Mouse (Mus musculus) MEL (cell line): ENCODE measurements around the gene Trim38. TPM values are rescaled to one million over a fixed set of nuclear protein-coding genes. Genes with fewer than 3 reads are reported as not detected.
"Not testable (repeated sequence)": the region's sequence is repeated elsewhere in the genome, so short reads cannot be mapped to it uniquely, and the experiment has no call there.

Source experiments
- DNase-seq: peaks from one replicate; pipeline ENCODE4 v3.0.0; 2011; ENCODE audit warnings: low read depth, low spot score
- H3K27ac ChIP-seq: 2 replicates; pipeline ENCODE4 v1.5.1; 2012; ENCODE audit warnings: low read depth, mild to moderate bottlenecking, control low read depth, low read length, moderate library complexity; ENCODE audit not compliant: control insufficient read depth
- H3K27me3 ChIP-seq, 2 experiments: fragments of 150-350 bp in 1 of 2; sonication (generic) in 1 of 2; 2 replicates each; pipeline ENCODE4 v1.6.1; 2012; ENCODE audit warnings: low read length in 2 of 2, mild to moderate bottlenecking in 2 of 2, improper control_type of control experiment in 1 of 2, moderate library complexity in 1 of 2; ENCODE audit not compliant: insufficient read depth in 2 of 2, control insufficient read depth in 1 of 2
- H3K36me3 ChIP-seq, 2 experiments: 2 replicates each; pipeline ENCODE4 v1.6.1; 2012 to 2014; ENCODE audit warnings: low read length in 2 of 2, improper control_type of control experiment in 1 of 2, inconsistent platforms in 1 of 2, mild to moderate bottlenecking in 1 of 2; ENCODE audit not compliant: insufficient read depth in 2 of 2, control insufficient read depth in 1 of 2
- H3K4me1 ChIP-seq, 2 experiments: fragments of 150-350 bp in 1 of 2; sonication (generic) in 1 of 2; 2 replicates each; pipeline ENCODE4 v1.6.1; 2012; ENCODE audit warnings: low read length in 2 of 2, improper control_type of control experiment in 1 of 2, mild to moderate bottlenecking in 1 of 2; ENCODE audit not compliant: insufficient read depth in 2 of 2, control insufficient read depth in 1 of 2
- H3K4me3 ChIP-seq, 2 experiments: fragments of 150-350 bp in 1 of 2; sonication (generic) in 1 of 2; 2 replicates each; pipeline ENCODE4 v1.5.1; 2012; ENCODE audit warnings: low read depth in 2 of 2, low read length in 2 of 2, mild to moderate bottlenecking in 2 of 2, moderate library complexity in 2 of 2, control low read depth in 1 of 2, improper control_type of control experiment in 1 of 2; ENCODE audit not compliant: control insufficient read depth in 1 of 2, insufficient read depth in 1 of 2
- H3K79me2 ChIP-seq: 2 replicates; pipeline ENCODE4 v1.6.1; 2012; ENCODE audit warnings: mild to moderate bottlenecking, low read length, moderate library complexity; ENCODE audit not compliant: control insufficient read depth, poor library complexity, insufficient read depth
- H3K9ac ChIP-seq: 2 replicates; pipeline ENCODE4 v1.6.1; 2012; ENCODE audit warnings: low read depth, mild to moderate bottlenecking, control low read depth, low read length, moderate library complexity; ENCODE audit not compliant: control insufficient read depth, poor library complexity, severe bottlenecking
- H3K9me3 ChIP-seq: fragments of 150-350 bp; sonication (generic); replicated peaks from 2 replicates; pipeline ENCODE4 v1.6.1; 2012; ENCODE audit warnings: mild to moderate bottlenecking, low read length, improper control_type of control experiment, moderate library complexity; ENCODE audit not compliant: insufficient read depth
- MAX ChIP-seq: IDR thresholded peaks from 2 replicates; pipeline ENCODE4 v1.6.1; 2011; ENCODE audit warnings: low read length, improper control_type of control experiment
- POLR2A ChIP-seq, 2 experiments: IDR thresholded peaks; 2 replicates each; pipeline ENCODE4 v1.6.1; 2011 to 2012; ENCODE audit warnings: low read length in 2 of 2, mild to moderate bottlenecking in 2 of 2, control low read depth in 1 of 2, improper control_type of control experiment in 1 of 2, low read depth in 1 of 2, moderate library complexity in 1 of 2; ENCODE audit not compliant: control insufficient read depth in 1 of 2, insufficient read depth in 1 of 2, poor library complexity in 1 of 2
- POLR2AphosphoS5 ChIP-seq: IDR thresholded peaks from 2 replicates; pipeline ENCODE4 v1.6.1; 2012; ENCODE audit warnings: low read depth, borderline replicate concordance, mild to moderate bottlenecking, inconsistent platforms, low read length, moderate library complexity, mixed read lengths
- TBP ChIP-seq: IDR thresholded peaks from 2 replicates; pipeline ENCODE4 v1.8.0; 2011; ENCODE audit warnings: low read depth, low read length, improper control_type of control experiment
- UBTF ChIP-seq: IDR thresholded peaks from 2 replicates; pipeline ENCODE4 v1.6.1; 2012; ENCODE audit warnings: low read depth, mild to moderate bottlenecking, inconsistent platforms, low read length, improper control_type of control experiment, moderate library complexity, borderline replicate concordance; ENCODE audit not compliant: insufficient read depth
- polyA plus RNA-seq, 2 experiments: library from polyadenylated mRNA; stranded (reverse) in 1 of 2; unstranded in 1 of 2; fragments of >175 nt in 1 of 2; fragments of >200 nt in 1 of 2; gene quantifications; 2 replicates each; pipeline versions ENCODE4 v1.2.1 to v1.2.4; 2012; ENCODE audit warnings: low replicate concordance in 2 of 2, low read depth in 1 of 2; ENCODE audit not compliant: insufficient read length in 2 of 2, insufficient read depth in 1 of 2, missing spikeins in 1 of 2
- total RNA-seq: library from RNA; depleted of rRNA; stranded (reverse); fragments of 300-350 nt; gene quantifications from 2 replicates; pipeline ENCODE4 v1.2.3, GENCODE M21; 2012

Gene Trim38
- total and polyA plus RNA-seq, 3 experiments = not detected

DNA sequence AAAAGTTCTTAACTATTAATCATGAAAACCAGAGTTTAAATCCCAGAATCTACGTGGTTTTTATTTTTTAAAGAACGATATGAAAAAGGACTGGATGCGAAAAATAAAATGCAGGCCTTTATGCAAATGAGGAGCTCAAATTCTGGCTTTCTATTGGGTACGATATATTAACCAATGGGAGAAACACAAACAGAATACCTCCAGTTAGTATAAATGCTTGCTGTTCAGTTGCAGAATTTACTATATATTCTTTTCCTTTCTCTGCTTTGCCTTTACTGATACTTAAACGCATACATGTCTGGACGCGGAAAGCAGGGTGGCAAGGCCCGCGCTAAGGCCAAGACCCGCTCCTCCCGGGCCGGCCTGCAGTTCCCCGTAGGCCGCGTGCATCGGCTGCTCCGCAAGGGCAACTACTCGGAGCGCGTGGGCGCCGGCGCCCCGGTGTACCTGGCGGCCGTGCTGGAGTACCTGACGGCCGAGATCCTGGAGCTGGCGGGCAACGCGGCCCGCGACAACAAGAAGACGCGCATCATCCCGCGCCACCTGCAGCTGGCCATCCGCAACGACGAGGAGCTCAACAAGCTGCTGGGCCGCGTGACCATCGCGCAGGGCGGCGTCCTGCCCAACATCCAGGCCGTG lies 18.8 kb upstream of the Trim38 start, which contains the start of gene Hist1h2ab:
Gene Hist1h2ab, plus strand, starts transcription at position 288 of the 639 bp plus-strand sequence.
- peak; percentile 91 for DNase-seq
- peaks cover 0 to 23% of the 10 kb centered on the region in 2 experiments; a peak in 2 of 4 replicates for H3K4me1 ChIP-seq

DNA sequence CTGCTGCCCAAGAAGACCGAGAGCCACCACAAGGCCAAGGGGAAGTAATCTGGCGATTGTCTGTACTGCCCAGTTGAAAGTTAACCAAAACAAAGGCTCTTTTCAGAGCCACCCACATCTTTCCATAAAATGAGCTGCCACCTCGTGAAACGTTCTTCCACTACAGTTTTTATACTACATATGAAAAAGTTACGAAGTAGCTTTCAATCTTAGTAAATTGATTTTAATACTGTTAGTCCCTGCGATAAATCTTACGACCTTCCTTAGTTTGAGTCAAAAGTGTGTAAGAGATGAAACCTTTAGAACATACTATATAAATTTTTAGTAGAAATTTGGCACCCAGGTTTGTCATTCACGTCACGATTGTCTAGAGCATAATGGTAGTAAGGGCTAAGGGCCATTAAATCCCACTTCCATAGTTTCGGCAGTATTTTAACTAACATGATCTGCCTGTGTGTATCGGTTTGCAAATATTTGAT lies 18.2 kb upstream of the Trim38 start:
- Histone ChIP-seq H3K79me2 (no peaks in the 10 kb centered on the region; the same call in 1 of the 2 replicates), H3K27me3 (no peaks in the 10 kb centered on the region), H3K4me3 (peak overlapping the region; percentile 3 to 25; a peak in 3 of 4 replicates), H3K9ac (peak overlapping the region; percentile 68), H3K9me3 (no peaks in the 10 kb centered on the region), H3K27ac (peak overlapping the region; percentile 91), H3K36me3 (peaks cover 0 to 59% of the 10 kb centered on the region in 2 experiments; a peak in 2 of 4 replicates), H3K4me1 (peaks cover 0 to 23% of the 10 kb centered on the region in 2 experiments; a peak in 2 of 4 replicates)
- peak; percentile 85 for DNase-seq
- no peak for TF ChIP-seq MAX
- peak; percentile 89 to 99; a peak in 2 of 4 replicates for TF ChIP-seq POLR2A (IDR thresholded peaks at IDR 0.05; ENCODE audit: control insufficient read depth in 1 of 2, insufficient read depth in 1 of 2, low read depth in 1 of 2, low read length in 2 of 2, poor library complexity in 1 of 2)
- no peak for TF ChIP-seq UBTF
- peak; percentile 14; the same call in 1 of the 2 replicates for TF ChIP-seq POLR2AphosphoS5

More for the DNA sequence above, 18.8 kb upstream of the Trim38 start, which contains the start of gene Hist1h2ab:
- peaks cover 0 to 55% of the 10 kb centered on the region in 2 experiments; a peak in 2 of 4 replicates for H3K36me3 ChIP-seq
- H3K27ac ChIP-seq = peak within 1 kb of the TSS; percentile 91
- peak within 1 kb of the TSS; percentile 68 for H3K9ac ChIP-seq
- H3K4me3 ChIP-seq = peak within 1 kb of the TSS; percentile 3 to 25; a peak in 3 of 4 replicates
- TF ChIP-seq POLR2AphosphoS5 = peak; percentile 99; the same call in 1 of the 2 replicates
- TF ChIP-seq POLR2A (IDR thresholded peaks at IDR 0.05; ENCODE audit: control insufficient read depth in 1 of 2, insufficient read depth in 1 of 2, low read depth in 1 of 2, low read length in 2 of 2, poor library complexity in 1 of 2) = peak; percentile 92 to 100
- peak; percentile 98; the same call in 1 of the 2 replicates for TF ChIP-seq UBTF
- peak; percentile 99 for TF ChIP-seq TBP
- H3K9me3 ChIP-seq, H3K27me3 ChIP-seq, H3K79me2 ChIP-seq: not testable (repeated sequence)

DNA sequence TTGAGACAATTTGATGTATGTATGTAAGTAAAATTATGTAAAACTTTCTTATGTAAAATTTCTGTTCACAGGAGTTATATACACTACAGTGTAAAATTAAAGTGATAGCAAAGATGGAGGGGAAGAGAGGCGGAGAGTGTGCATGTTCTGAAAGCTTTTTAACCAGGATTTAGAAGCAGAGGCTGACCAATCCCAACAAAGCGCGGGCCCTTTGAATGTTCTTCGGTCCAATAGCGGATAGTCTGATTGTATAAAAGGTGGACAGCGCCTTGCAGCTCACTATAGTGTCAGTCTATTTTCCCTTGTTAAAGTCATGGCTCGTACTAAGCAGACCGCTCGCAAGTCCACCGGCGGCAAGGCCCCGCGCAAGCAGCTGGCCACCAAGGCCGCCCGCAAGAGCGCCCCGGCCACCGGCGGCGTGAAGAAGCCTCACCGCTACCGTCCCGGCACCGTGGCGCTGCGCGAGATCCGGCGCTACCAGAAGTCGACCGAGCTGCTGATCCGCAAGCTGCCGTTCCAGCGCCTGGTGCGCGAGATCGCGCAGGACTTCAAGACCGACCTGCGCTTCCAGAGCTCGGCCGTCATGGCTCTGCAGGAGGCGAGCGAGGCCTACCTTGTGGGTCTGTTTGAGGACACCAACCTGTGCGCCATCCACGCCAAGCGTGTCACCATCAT lies 17.5 kb upstream of the Trim38 start, which contains the start of gene Hist1h3b:
Gene Hist1h3b, plus strand, starts transcription at position 201 of the 675 bp plus-strand sequence.
- peak; percentile 95 to 96; a peak in 3 of 4 replicates for TF ChIP-seq POLR2A (IDR thresholded peaks at IDR 0.05; ENCODE audit: control insufficient read depth in 1 of 2, insufficient read depth in 1 of 2, low read depth in 1 of 2, low read length in 2 of 2, poor library complexity in 1 of 2)
- TF ChIP-seq UBTF = 0 out of 2 replicates have a peak, but pooled peaks have one; percentile 57
- 0 out of 2 replicates have a peak, but pooled peaks have one; percentile 84 for TF ChIP-seq POLR2AphosphoS5
- peak; percentile 99 for TF ChIP-seq TBP
- not testable (repeated sequence) for H3K9me3 ChIP-seq, H3K27me3 ChIP-seq, H3K79me2 ChIP-seq
- H3K36me3 ChIP-seq = peaks cover 0 to 59% of the 10 kb centered on the region in 2 experiments; a peak in 2 of 4 replicates
- H3K9ac ChIP-seq = peak within 1 kb of the TSS; percentile 72
- H3K27ac ChIP-seq = peak within 1 kb of the TSS; percentile 95
- DNase-seq = peak; percentile 97
- H3K4me3 ChIP-seq = peak within 1 kb of the TSS; percentile 3 to 54
- peaks cover 0 to 23% of the 10 kb centered on the region in 2 experiments; a peak in 2 of 4 replicates for H3K4me1 ChIP-seq
